Mouse (Mus musculus) embryonic fibroblast, embryonic 13.5 days (primary cell): ENCODE data around the gene Neb. TPM values are rescaled to one million over a fixed set of nuclear protein-coding genes. Genes with fewer than 3 reads are reported as not detected.

Experiments used
- H3K27ac ChIP-seq: 2 replicates; pipeline ENCODE4 v1.5.1; 2012; ENCODE audit warnings: low read length, control low read depth, inconsistent platforms; ENCODE audit not compliant: insufficient read depth
- H3K4me1 ChIP-seq: 2 replicates; pipeline ENCODE4 v1.6.1; 2011; ENCODE audit warnings: low read length; ENCODE audit not compliant: control insufficient read depth, insufficient read depth
- H3K4me3 ChIP-seq: 2 replicates; pipeline ENCODE4 v1.5.1; 2011; ENCODE audit warnings: mild to moderate bottlenecking, control low read depth, low read length; ENCODE audit not compliant: insufficient read depth
- CTCF ChIP-seq: IDR thresholded peaks from 2 replicates; pipeline ENCODE4 v1.5.1; 2011; ENCODE audit warnings: mild to moderate bottlenecking, control low read depth, low read length, moderate library complexity, borderline replicate concordance; ENCODE audit not compliant: insufficient read depth
- POLR2A ChIP-seq: IDR thresholded peaks from 2 replicates; pipeline ENCODE4 v1.6.1; 2011; ENCODE audit warnings: low read depth, mild to moderate bottlenecking, control low read depth, low read length, moderate library complexity
- polyA plus RNA-seq: library from polyadenylated mRNA; stranded (reverse); fragments of >200 nt; gene quantifications from 2 replicates; pipeline ENCODE4 v1.2.4, GENCODE M21; 2011; ENCODE audit warnings: low read depth; ENCODE audit not compliant: missing spikeins, insufficient read length

Neb gene
- polyA plus RNA-seq, 1 experiment, result 0.53 TPM

DNA sequence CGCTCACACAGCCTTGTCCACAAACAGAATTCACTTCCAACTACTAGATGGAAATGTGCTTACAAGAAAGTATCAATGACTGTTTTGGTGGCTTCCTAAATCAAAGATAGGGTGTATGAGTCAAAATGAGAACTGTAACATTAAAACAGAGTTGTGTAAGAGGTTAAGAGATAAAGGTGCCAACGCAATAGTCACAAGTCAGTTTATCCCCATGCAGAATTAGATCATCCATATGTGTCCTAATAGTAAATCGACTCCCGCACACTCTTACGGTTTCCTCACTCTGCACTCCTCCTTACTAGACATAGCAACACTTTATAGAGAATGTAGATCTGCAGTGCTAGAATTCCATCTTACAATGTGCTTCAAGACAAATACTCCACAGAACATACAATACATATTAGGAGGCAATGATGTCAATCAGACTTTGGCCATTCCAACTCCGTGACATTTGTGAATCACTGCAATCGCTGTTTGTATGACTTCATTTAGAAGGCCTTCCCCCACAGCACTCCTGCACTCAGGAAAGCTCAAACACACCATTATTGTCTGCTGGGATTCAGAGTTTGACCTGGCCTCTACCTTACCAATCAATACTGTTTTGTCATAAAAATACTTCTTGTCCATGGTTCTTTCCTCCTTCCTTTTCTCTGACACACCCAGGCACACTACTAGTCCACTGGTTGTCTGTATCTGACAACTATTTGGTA, 41.9 kb upstream of the Neb start:
- H3K4me1 ChIP-seq, result peaks cover 5% of the 10 kb centered on the region
- no peak overlapping the region for H3K27ac ChIP-seq
- TF ChIP-seq CTCF, result no peak
- no peak for TF ChIP-seq POLR2A
- no peak overlapping the region for H3K4me3 ChIP-seq

DNA sequence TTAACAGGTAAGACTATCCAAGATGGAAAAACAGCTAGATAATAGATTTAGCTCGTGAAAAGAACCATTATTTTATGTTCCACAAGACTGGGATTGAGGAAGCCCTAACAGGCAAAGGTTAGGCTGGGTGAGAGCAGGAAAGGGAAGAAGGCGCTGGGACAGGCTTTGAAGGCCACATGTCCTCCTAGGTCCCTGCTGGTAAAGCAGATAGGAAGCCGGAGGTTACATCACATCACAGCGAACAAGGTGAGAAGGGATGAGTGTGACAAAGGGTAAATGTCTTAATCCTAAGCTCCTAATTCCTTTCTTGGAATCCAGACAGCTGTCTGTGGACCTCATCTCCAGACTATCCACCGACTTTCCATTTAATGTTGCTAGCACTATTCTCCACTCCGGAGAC, 41.0 kb upstream of the Neb start:
- H3K27ac ChIP-seq, result no peak overlapping the region
- peaks cover 5% of the 10 kb centered on the region for H3K4me1 ChIP-seq
- TF ChIP-seq CTCF (no peak), POLR2A (no peak)
- H3K4me3 ChIP-seq, result no peak overlapping the region

DNA sequence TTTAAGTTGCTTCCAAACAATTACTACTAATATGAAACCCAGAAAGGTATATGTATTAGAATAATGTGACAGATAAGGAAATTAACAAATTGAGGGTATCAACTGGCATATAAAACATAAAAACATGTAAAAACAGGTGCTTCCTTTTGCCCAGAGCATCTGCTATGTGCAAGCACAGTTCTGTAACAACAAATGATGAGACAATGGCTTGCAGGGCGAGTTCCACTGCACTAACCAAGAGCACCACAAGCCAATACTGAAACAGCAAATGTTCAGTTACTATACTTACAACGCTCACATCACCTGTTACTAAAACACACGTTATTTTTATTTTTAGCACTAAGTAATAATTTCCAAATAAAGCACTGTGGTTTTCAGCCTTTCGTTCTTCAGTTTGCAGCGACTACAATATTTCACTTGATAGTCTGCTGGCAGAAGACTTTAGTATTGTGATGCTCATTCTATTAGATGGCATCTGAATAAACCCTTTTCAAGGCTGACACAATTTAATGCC, 34.3 kb upstream of the Neb start:
- Histone ChIP-seq H3K4me1 (no peaks in the 10 kb centered on the region), H3K27ac (no peak overlapping the region), H3K4me3 (no peak overlapping the region)
- TF ChIP-seq CTCF (no peak), POLR2A (no peak)

DNA sequence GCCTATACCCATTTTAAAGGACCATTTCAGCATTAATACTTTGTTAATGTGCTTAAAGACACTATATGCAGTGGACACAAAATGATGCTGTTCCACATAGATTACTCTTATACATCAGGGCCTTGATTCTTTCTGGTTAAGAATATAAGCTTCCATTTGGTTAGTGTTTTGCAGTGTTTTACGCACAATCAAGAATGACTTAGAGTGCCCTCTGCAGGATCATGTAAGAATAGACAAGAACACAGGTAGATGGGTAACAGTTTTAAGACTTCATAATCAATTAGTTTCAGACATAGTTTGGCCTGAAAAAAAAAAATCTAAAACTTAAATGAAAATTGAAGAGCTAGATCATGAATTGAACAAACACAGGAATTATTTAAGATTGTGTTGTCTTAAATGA, 28.2 kb upstream of the Neb start:
- TF ChIP-seq POLR2A (no peak), CTCF (no peak)
- H3K4me1 ChIP-seq, result no peaks in the 10 kb centered on the region
- H3K4me3 ChIP-seq, result no peak overlapping the region
- no peak overlapping the region for H3K27ac ChIP-seq

DNA sequence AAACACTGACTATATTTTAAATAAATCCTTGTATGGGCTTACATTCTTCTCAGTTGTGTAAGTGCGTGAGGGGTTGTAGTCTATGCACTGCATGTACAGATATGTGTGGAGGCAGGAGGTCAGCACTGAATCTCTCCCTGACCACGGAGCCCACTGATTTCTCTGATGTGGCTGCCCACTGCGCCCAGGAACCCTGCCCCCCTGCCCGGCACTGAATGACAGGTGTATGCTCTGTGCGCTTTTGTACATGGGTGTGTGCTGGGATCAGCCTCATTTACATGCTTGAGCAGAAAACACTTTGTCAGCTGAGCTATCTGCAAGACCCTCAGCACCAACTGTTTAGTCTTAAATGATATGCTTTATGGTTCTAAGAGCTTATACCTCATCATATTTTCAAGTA, 27.0 kb upstream of the Neb start:
- H3K27ac ChIP-seq, result no peak overlapping the region
- H3K4me1 ChIP-seq, result no peaks in the 10 kb centered on the region
- no peak for TF ChIP-seq POLR2A
- TF ChIP-seq CTCF, result no peak
- no peak overlapping the region for H3K4me3 ChIP-seq

DNA sequence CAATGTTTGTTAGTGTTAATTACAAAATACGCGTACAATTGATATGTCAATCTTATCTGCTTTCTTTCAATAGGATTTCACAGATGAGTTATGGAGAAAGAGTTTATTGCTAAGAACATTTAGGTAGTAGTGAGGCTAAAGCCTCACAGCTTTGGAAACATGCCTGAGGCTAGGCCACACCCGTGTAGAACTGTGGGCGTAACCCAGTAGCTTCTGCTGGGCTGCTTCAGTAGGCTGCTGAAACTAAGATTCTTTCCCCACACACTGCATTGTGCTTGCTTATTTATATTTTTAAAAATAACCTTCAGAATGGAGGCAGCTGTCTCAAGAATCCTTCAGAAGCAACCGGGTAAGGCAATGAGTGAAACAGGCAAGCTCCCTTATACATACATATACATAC, 16.3 kb upstream of the Neb start:
- no peaks in the 10 kb centered on the region for H3K4me1 ChIP-seq
- TF ChIP-seq CTCF (no peak), POLR2A (no peak)
- H3K27ac ChIP-seq, result no peak overlapping the region

DNA sequence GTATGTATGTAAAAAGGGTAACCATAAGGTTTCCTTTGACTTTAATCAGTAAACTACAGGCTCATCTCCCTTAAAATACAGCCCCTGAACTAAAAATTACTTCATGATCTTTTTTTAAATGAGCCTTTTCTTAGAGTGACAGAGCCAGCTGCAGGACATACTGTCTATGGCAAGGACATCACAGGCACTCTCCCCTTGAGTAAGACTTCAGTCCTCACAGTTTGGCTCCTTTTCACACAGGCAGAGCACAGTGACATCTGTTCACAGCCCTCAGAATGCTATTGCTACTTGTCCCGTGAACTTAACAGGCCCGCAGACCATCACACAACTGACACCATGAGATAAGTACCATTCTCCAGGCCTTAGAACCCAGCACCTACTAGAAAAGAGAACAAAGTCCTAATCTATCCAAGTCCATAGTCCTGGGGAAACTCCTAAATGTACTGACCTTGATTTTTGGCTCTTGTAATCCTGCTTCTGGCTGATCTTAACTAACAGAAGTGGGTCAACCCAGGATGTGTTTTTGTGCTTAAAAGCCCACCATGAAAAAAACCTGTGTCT, 12.2 kb upstream of the Neb start:
- TF ChIP-seq CTCF, result no peak
- TF ChIP-seq POLR2A, result no peak
- H3K4me1 ChIP-seq, result no peaks in the 10 kb centered on the region
- no peak overlapping the region for H3K27ac ChIP-seq
- H3K4me3 ChIP-seq, result no peak overlapping the region

More for the DNA sequence above, 16.3 kb upstream of the Neb start:
- H3K4me3 ChIP-seq, result no peak overlapping the region

DNA sequence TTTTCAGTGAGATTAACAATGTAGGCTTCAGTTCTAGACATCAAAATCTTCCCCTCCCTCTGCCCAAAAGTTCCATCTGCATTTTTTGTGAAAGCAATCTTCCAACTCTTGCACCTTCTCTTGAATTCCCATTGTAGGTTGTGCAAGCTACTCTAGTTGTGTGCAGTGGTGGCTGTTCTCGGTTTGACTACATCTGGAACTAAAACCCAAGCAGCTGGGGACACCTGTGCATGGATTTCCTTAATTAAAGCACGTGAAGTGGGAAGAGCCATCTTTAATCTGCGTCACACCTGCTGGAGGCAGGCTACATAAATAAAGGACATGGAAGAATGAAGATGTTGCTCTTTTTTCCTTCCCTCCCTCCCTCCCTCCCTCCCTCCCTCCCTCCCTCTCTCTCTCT, 11.7 kb upstream of the Neb start:
- no peak overlapping the region for H3K4me3 ChIP-seq
- H3K4me1 ChIP-seq, result no peaks in the 10 kb centered on the region
- no peak overlapping the region for H3K27ac ChIP-seq
- TF ChIP-seq POLR2A (no peak), CTCF (no peak)

DNA sequence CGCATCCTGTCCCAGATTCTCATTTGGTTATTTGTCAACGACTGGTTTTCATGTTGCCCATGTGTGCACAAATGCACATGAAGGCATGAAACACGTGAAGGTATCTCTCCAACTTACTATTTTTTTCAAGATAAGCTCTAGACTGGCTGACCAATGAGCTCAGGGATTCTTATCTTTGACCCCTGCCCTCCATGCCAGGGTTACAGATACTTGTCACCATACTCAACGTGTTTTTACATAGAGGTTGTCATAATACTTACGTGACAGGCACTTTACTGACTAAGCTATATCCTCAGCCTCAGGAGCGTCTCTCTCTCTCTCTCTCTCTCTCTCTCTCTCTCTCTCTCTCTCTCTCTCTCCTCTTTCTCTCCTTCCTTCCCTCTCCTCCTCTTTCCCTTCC, 8.2 kb upstream of the Neb start:
- TF ChIP-seq CTCF, result no peak
- no peak for TF ChIP-seq POLR2A
- Histone ChIP-seq H3K4me3 (no peak overlapping the region), H3K4me1 (no peaks in the 10 kb centered on the region), H3K27ac (no peak overlapping the region)

DNA sequence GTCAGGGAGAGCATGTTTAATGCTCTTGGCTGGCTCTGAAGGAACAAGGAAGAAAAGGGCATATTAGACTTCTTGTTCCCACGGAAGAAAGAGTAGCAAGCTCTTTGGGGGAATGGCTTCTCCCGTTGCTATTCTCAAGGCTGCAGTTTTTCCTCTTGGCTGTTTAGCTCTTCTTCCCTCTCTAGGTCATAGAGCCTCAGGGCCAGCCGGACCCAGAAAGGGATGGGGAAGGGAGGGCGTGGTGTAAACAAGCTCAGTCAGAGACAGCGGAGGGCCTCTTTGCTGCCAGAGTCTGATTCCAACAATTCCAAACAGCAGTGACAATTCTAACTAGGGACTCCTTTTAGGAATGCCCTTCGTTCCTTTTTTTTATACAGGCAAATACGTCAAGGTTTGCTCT, 7.8 kb upstream of the Neb start:
- no peaks in the 10 kb centered on the region for H3K4me1 ChIP-seq
- H3K27ac ChIP-seq, result no peak overlapping the region
- TF ChIP-seq CTCF (no peak), POLR2A (no peak)
- H3K4me3 ChIP-seq, result no peak overlapping the region

DNA sequence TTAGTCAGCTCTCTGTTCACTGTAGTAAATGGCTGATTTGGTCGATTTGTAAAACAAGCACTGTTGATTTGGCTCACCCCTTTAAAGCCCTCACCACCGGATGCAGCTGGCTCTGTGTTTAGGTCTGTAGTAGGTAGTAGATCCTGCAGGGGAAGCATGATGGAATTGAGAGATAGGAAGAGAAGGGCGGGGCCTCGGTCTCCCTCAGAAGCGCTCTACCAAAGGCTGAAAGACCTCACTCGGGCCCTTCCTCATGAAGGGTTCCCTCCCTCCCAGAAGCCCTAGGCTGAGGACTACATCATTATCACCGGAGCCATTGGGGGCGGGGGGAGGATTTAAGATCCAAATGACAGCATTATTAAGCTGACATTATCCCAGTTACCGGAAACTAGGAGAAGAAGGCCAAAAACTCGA, 581 bp upstream of the Neb start:
- no peak for TF ChIP-seq POLR2A
- TF ChIP-seq CTCF, result no peak
- H3K4me1 ChIP-seq, result no peaks in the 10 kb centered on the region
- H3K4me3 ChIP-seq, result no peak overlapping the region
- H3K27ac ChIP-seq, result no peak overlapping the region
